In the genomic region with DNA sequence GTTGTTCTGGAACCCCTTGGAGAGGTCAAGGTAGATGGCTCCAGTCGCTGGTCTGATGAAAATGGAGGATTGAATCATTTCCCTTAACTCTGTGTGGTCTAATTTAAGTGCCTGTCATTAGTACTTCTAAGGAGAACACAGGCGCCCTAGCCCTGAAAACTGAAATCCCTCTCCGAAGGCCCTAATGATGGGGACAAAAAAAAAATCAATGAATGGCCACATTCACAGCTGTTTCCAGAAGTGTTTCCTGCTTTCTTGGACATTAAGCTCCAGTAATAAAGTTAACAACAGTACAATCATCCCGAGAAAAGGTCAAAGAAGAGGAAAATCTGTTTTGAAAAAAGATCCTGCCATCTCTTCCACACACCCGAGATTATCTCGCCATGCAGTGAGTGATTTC, we compare ENCODE assay signal across 8 mouse cellular contexts.
DNase-seq lines count a peak whose midpoint lies in the region; ATAC-seq and TF ChIP-seq lines count a peak whose summit lies in the region.

No protein-coding gene starts in this region.

- H3K36me3 ChIP-seq in heart, embryonic 14.5 days (ENCODE audit: control insufficient read depth, insufficient read depth, low read length), result no peaks in the 10 kb centered on the region
- H3K36me3 ChIP-seq in hindbrain, embryonic 14.5 days (replicated peaks; ENCODE audit: control insufficient read depth, insufficient read depth), result no peaks in the 10 kb centered on the region
- no peaks in the 10 kb centered on the region for H3K36me3 ChIP-seq in midbrain, embryonic 12.5 days

- no peaks in the 10 kb centered on the region for H3K27me3 ChIP-seq in heart, embryonic 14.5 days (ENCODE audit: control insufficient read depth, insufficient read depth, low read length)
- H3K27me3 ChIP-seq in hindbrain, embryonic 14.5 days (ENCODE audit: control insufficient read depth, insufficient read depth, low read length), result no peaks in the 10 kb centered on the region
- no peaks in the 10 kb centered on the region for H3K27me3 ChIP-seq in midbrain, embryonic 12.5 days

- peaks cover 3% of the 10 kb centered on the region; the same call in 1 of the 2 replicates for H3K9me3 ChIP-seq in heart, embryonic 14.5 days (ENCODE audit: control insufficient read depth, low read length)
- no peaks in the 10 kb centered on the region for H3K9me3 ChIP-seq in hindbrain, embryonic 14.5 days (ENCODE audit: control insufficient read depth, low read length)
- H3K9me3 ChIP-seq in midbrain, embryonic 12.5 days, result no peaks in the 10 kb centered on the region

- 34% methylated on average over 6 of the region's 6 CpGs for WGBS in heart, embryonic 14.5 days
- WGBS in hindbrain, embryonic 14.5 days, result 40% methylated on average over 6 of the region's 6 CpGs
- 41% methylated on average over 6 of the region's 6 CpGs for WGBS in midbrain, embryonic 12.5 days

- ATAC-seq in heart, embryonic 14.5 days (ENCODE audit: insufficient number of reproducible peaks, insufficient read depth, low FRiP score, low read depth), result no peak
- ATAC-seq in hindbrain, embryonic 14.5 days (ENCODE audit: low FRiP score), result no peak
- ATAC-seq in midbrain, embryonic 12.5 days (ENCODE audit: low FRiP score, low read depth), result no peak
- no peak for ATAC-seq in megakaryocyte, adult 5-6 weeks (ENCODE audit: poor library complexity, severe bottlenecking)

- H3K9ac ChIP-seq in heart, embryonic 14.5 days (ENCODE audit: low read length), result peak overlapping the region; percentile 35
- H3K9ac ChIP-seq in hindbrain, embryonic 14.5 days, result no peak overlapping the region
- no peak overlapping the region for H3K9ac ChIP-seq in midbrain, embryonic 12.5 days (replicated peaks)

- peak overlapping the region; percentile 97 to 98 for H3K27ac ChIP-seq in heart, embryonic 14.5 days (replicated peaks in 1 of 2; ENCODE audit: control insufficient read depth in 1 of 2, insufficient read depth in 1 of 2, low read depth in 2 of 2, low read length in 2 of 2)
- peak overlapping the region; percentile 77 for H3K27ac ChIP-seq in bone marrow macrophage, adult 2 months (ENCODE audit: insufficient read depth, low read depth, low read length)
- H3K27ac ChIP-seq in hindbrain, embryonic 14.5 days, result peak overlapping the region; percentile 89
- peak overlapping the region; percentile 85 for H3K27ac ChIP-seq in midbrain, embryonic 12.5 days (replicated peaks)

- H3K4me3 ChIP-seq in heart, embryonic 14.5 days (ENCODE audit: control insufficient read depth in 1 of 2, insufficient read depth in 1 of 2, low read depth in 1 of 2, low read length in 2 of 2), result no peak overlapping the region
- H3K4me3 ChIP-seq in bone marrow macrophage, adult 2 months (ENCODE audit: insufficient read depth, low read length), result no peak overlapping the region
- H3K4me3 ChIP-seq in hindbrain, embryonic 14.5 days (replicated peaks; ENCODE audit: low read length), result no peak overlapping the region
- H3K4me3 ChIP-seq in midbrain, embryonic 12.5 days, result no peak overlapping the region

- no peak for TF ChIP-seq POLR2A in bone marrow macrophage, adult 2 months (IDR thresholded peaks at IDR 0.05; ENCODE audit: borderline replicate concordance, low read depth, low read length)

- peak overlapping the region; percentile 65 for H3K4me2 ChIP-seq in heart, embryonic 14.5 days (ENCODE audit: low read length)
- H3K4me2 ChIP-seq in hindbrain, embryonic 14.5 days (replicated peaks), result peak overlapping the region; percentile 39; the same call in 1 of the 2 replicates
- no peak overlapping the region for H3K4me2 ChIP-seq in midbrain, embryonic 12.5 days (replicated peaks)

- no peak for DNase-seq in heart, adult 8-10 months (ENCODE audit: low spot score)
- DNase-seq in hindbrain, embryonic 14.5 days (ENCODE audit: low spot score), result no peak
- DNase-seq in urinary bladder, postnatal 4 days (ENCODE audit: low spot score in 2 of 2), result no peak
- DNase-seq in adrenal gland, postnatal 14 days, result no peak

- H3K4me1 ChIP-seq in heart, embryonic 14.5 days (ENCODE audit: control insufficient read depth in 2 of 2, insufficient read depth in 2 of 2, low read length in 2 of 2), result peaks cover 28 to 42% of the 10 kb centered on the region in 2 experiments
- H3K4me1 ChIP-seq in bone marrow macrophage, adult 2 months (ENCODE audit: control insufficient read depth, insufficient read depth, low read length), result peaks cover 44% of the 10 kb centered on the region
- H3K4me1 ChIP-seq in hindbrain, embryonic 14.5 days (replicated peaks; ENCODE audit: control insufficient read depth, insufficient read depth, low read length), result peaks cover 27% of the 10 kb centered on the region
- peaks cover 47% of the 10 kb centered on the region for H3K4me1 ChIP-seq in midbrain, embryonic 12.5 days

- no peak for TF ChIP-seq CTCF in bone marrow macrophage, adult 2 months (IDR thresholded peaks at IDR 0.05; ENCODE audit: low read depth, low read length)
